Mouse (Mus musculus) midbrain, embryonic 14.5 days (tissue): ENCODE measurements around the gene Abcf2. TPM values are rescaled to one million over a fixed set of nuclear protein-coding genes. Genes with fewer than 3 reads are reported as not detected.

ENCODE experiments used
- ATAC-seq: fragments of 200-750 bp; cut with Nextera tagmentation; 2 replicates; pipeline ENCODE4 v1.8.0; 2017; ENCODE audit warnings: moderate number of reproducible peaks, moderate library complexity; ENCODE audit not compliant: low FRiP score, low TSS enrichment
- DNase-seq: peaks from one replicate; pipeline ENCODE4 v3.0.0-alpha.2; 2015
- H3K27ac ChIP-seq: fragments of 300-500 bp; sonication (generic); replicated peaks from 2 replicates; pipeline ENCODE4 v1.5.1; 2014; ENCODE audit warnings: mild to moderate bottlenecking, low read depth, low read length, moderate library complexity
- H3K27me3 ChIP-seq: fragments of 300-500 bp; sonication (generic); 2 replicates; pipeline ENCODE4 v1.6.1; 2014; ENCODE audit warnings: low read length, control low read depth, mixed read lengths; ENCODE audit not compliant: control insufficient read depth, insufficient read depth
- H3K36me3 ChIP-seq: fragments of 300-500 bp; sonication (generic); 2 replicates; pipeline ENCODE4 v1.6.1; 2014; ENCODE audit warnings: low read length, control low read depth; ENCODE audit not compliant: control insufficient read depth, insufficient read depth
- H3K4me1 ChIP-seq: fragments of 300-500 bp; sonication (generic); 2 replicates; pipeline ENCODE4 v1.6.1; 2014; ENCODE audit warnings: mild to moderate bottlenecking, antibody characterized with exemption, low read length, control low read depth; ENCODE audit not compliant: control insufficient read depth, insufficient read depth
- H3K4me2 ChIP-seq: fragments of 300-500 bp; sonication (generic); 2 replicates; pipeline ENCODE4 v1.6.1; 2014; ENCODE audit warnings: mild to moderate bottlenecking, low read length, moderate library complexity
- H3K4me3 ChIP-seq: fragments of 300-500 bp; sonication (generic); replicated peaks from 2 replicates; pipeline ENCODE4 v1.5.1; 2014; ENCODE audit warnings: low read depth, low read length
- H3K9ac ChIP-seq: fragments of 300-500 bp; sonication (generic); replicated peaks from 2 replicates; pipeline ENCODE4 v1.6.1; 2014; ENCODE audit warnings: mild to moderate bottlenecking, low read length, moderate library complexity
- H3K9me3 ChIP-seq: fragments of 300-500 bp; sonication (generic); 2 replicates; pipeline ENCODE4 v1.6.1; 2016; ENCODE audit warnings: low read length, control low read depth, mixed read lengths; ENCODE audit not compliant: control insufficient read depth
- WGBS: fragments of 180-500 bp; shearing (Covaris S2); extraction: QIAGEN DNeasy Blood & Tissue Kit; methylation state at CpG from one replicate; pipeline ENCODE4 v1.1.7; 2014; 5-methylcytosine and 5-hydroxymethylcytosine counted together
- polyA plus RNA-seq: library from polyadenylated mRNA; unstranded; fragments of >200 nt; fragmentation: Nextera tagmentation; extraction: Ambion mirVana; gene quantifications from 2 replicates; pipeline ENCODE4 v1.2.1, GENCODE M21; 2014

Gene Abcf2
- polyA plus RNA-seq, 1 experiment from 2014 or later = 88.1 TPM

DNA sequence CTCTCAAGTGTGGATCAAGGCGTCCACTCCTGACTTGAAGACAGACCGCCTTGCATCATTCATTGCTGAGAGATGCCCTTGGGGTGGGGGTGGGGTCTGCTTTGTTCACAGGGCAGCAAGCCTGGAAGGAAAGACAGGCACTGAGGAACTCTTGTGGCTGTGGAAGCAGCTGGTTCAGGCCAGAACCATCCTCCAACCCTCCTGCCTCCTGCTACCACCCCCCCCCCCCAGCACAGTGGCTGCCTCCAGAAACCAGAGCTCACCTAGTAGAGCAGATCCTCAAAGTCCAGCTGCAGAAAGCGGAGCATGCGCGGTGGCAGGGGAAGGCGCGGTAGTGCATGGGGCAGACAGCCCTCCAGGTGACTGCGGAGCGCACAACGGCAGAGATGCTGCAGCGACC is 43.9 kb downstream of the Abcf2 start:
- H3K9ac ChIP-seq = no peak overlapping the region
- H3K36me3 ChIP-seq = no peaks in the 10 kb centered on the region
- H3K27me3 ChIP-seq = peaks cover 11% of the 10 kb centered on the region
- ATAC-seq = no peak
- WGBS = 47% methylated on average over 11 of the region's 11 CpGs
- no peak overlapping the region for H3K4me2 ChIP-seq
- H3K27ac ChIP-seq = no peak overlapping the region
- H3K4me1 ChIP-seq = no peaks in the 10 kb centered on the region
- H3K4me3 ChIP-seq = no peak overlapping the region
- H3K9me3 ChIP-seq = no peaks in the 10 kb centered on the region
- no peak for DNase-seq

DNA sequence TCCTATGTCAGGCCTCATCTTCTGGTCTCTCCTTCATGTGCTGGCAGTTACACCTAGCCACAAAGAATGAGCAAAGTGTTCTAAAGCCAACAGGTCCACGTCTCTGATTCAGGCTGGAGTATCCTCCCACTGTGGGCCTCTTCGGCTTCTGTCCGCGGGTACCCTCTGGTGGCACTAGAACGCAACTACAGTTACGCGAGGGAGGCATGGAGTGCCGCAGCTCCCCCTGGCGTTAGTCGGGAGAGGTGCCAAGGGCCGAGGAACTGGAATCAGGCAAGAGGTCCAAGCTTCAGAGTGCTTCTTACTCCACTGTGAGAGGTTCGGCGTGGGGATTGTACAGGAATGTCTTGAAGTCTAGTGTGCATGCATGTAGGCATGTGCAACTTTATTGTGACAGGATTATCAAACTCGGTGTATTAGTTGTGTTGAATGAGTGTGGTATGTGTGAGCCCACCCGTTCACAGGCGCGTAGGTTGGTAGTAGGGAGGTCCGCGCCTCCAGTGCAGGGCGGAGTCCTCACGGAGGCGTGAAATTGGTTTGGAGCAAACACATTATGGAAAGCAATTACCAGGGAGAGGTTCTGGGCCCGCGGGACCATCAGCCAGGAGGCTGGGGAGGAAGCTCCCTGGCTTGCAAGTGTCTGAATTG is 47.1 kb downstream of the Abcf2 start:
- DNase-seq = peak; percentile 94
- 22% methylated on average over 24 of the region's 24 CpGs for WGBS
- Histone ChIP-seq H3K36me3 (no peaks in the 10 kb centered on the region), H3K27ac (no peak overlapping the region), H3K4me2 (no peak overlapping the region), H3K27me3 (peaks cover 40% of the 10 kb centered on the region), H3K4me1 (peaks cover 11% of the 10 kb centered on the region; the same call in 1 of the 2 replicates), H3K9ac (no peak overlapping the region), H3K9me3 (no peaks in the 10 kb centered on the region), H3K4me3 (no peak overlapping the region)
- peak; percentile 57 for ATAC-seq

DNA sequence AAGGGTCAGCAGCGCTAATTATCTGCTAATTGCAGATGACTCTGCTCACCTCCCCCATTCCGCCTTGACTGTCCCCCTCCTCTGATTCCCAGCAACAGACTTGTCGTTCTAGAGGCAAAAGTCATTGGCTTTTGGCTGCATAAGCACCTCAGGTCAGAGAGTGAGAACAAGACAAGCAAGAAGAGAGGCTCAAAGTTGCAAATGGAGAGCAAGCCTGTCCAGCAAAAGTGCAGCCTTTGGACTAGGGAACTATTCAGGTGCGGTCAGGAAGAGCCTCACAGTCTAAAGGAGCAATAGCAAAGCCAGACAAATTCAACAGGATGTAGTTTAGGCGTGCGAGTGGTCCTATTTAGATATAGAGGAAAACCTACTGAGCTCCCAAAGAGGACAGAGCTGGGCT is 49.5 kb downstream of the Abcf2 start:
- Histone ChIP-seq H3K4me3 (no peak overlapping the region), H3K4me2 (no peak overlapping the region), H3K4me1 (peaks cover 11% of the 10 kb centered on the region; the same call in 1 of the 2 replicates), H3K36me3 (no peaks in the 10 kb centered on the region), H3K9me3 (no peaks in the 10 kb centered on the region), H3K27ac (no peak overlapping the region), H3K27me3 (peaks cover 63% of the 10 kb centered on the region), H3K9ac (no peak overlapping the region)
- ATAC-seq (no peak), DNase-seq (no peak)
- 14% methylated on average over 6 of the region's 6 CpGs for WGBS

DNA sequence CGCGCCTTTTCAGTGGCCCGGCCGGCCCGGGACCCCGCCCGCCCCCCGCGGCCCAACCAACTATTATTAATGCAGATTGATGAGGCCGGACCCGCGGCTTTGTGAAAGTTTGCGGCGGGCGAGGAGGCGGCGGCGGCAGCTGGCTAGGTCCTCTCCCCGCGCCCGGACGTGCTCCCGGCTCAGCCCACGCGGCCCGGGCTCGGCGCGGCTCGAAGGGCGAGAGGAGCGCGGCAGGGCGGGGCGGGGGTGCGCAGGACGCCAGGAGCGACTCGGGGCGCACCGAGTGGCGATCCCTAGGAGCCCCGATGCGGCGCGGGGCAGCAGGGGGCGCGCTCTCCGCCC is 50.4 kb downstream of the Abcf2 start, which contains the start of gene Gbx1:
Gene Gbx1 (minus strand): TSS at position 314 of the 342 bp plus-strand sequence.
- Histone ChIP-seq H3K4me2 (peak within 1 kb of the TSS; percentile 90), H3K27ac (no peak within 1 kb of the TSS), H3K36me3 (no peaks in the 10 kb centered on the region), H3K9me3 (no peaks in the 10 kb centered on the region), H3K4me3 (peak within 1 kb of the TSS; percentile 42), H3K4me1 (peaks cover 11% of the 10 kb centered on the region; the same call in 1 of the 2 replicates), H3K27me3 (peaks cover 71% of the 10 kb centered on the region), H3K9ac (peak within 1 kb of the TSS; percentile 45)
- WGBS = 1% methylated on average over 49 of the region's 49 CpGs
- ATAC-seq (no peak), DNase-seq (peak; percentile 51)

DNA sequence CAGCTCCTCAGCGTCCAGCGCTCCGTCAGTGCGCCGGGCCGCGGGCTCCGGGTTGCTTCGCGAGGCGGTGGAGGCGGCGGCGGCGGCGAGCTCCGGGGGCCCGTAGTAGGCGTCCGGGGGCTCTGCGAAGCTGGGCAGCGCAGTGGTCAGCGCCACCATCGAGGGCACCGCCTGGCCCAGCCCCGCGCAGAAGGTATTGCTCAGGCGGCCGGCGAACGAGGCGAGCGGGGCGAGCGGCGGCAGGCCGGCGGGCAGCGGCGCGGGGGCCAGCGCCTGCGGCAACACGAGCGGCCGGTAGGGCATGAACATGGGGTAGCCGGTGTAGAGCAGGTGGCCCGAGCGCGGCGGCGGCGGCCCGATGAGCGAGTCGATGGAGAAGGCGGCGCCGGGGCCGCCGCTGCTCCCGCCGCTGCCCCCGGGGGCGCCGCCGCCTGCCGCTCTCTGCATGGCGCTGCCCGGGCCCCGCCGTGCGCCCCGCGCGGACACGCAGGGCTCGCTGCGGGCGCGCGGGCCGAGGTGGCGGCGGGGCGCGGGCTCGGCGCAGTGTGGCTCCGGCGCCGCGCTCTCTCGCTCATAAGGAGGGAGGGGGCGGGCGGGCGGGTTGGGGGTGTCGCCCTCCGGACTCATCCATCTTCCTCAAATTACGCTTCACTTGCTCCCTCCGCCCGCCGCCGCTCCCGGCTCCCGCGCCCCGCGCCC is 50.9 kb downstream of the Abcf2 start:
- Histone ChIP-seq H3K4me1 (peaks cover 11% of the 10 kb centered on the region; the same call in 1 of the 2 replicates), H3K27ac (no peak overlapping the region), H3K36me3 (no peaks in the 10 kb centered on the region), H3K4me3 (peak overlapping the region; percentile 42), H3K9me3 (no peaks in the 10 kb centered on the region), H3K27me3 (peaks cover 72% of the 10 kb centered on the region), H3K4me2 (peak overlapping the region; percentile 90), H3K9ac (peak overlapping the region; percentile 45)
- peak; percentile 53 for DNase-seq
- under 1% methylated on average over 83 of the region's 109 CpGs for WGBS
- no peak for ATAC-seq

DNA sequence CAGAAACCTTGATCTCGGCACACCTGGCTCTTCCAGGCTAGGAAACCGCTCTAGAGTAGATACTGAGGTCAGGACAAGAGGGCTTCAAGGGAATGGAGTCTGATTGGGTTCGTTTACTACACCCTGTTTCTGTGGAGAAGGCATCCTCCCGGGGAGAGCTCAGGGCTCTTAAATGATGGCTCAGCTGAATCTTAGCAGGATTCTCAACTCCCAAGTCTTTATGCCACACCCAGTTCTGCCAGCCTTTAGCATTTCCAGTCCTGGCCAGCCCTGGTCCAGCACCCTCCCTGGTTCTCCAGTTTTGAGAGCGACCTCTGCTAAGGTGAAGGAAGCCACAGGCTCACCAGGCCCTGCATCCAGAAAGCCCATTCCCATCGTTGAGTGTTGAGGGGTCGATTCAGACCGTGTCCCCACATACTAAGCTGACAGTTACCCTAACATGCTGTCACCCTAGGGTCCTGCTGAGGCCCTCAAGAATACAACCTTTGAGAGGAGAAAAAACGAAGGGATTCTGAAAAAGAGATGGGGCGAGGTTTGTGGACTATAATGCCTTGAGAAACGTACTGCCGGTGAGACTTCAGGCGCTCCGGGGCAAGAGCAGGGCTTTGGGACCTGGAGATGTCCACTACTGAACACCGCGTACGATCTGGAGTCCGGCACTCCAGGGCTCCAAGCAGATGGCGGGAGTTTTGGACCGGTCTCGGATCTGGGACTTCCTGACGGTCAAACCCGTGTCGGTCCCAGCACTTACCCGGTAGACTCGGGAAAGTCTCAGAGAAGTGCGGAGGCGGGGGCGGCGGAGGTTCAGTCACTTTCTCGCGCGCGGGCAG is 51.7 kb downstream of the Abcf2 start:
- peak overlapping the region; percentile 42 for H3K4me3 ChIP-seq
- peaks cover 11% of the 10 kb centered on the region; the same call in 1 of the 2 replicates for H3K4me1 ChIP-seq
- H3K9ac ChIP-seq = peak overlapping the region; percentile 45; the same call in 1 of the 2 replicates
- ATAC-seq (no peak), DNase-seq (no peak)
- no peaks in the 10 kb centered on the region for H3K9me3 ChIP-seq
- H3K36me3 ChIP-seq = no peaks in the 10 kb centered on the region
- H3K4me2 ChIP-seq = peak overlapping the region; percentile 90
- no peak overlapping the region for H3K27ac ChIP-seq
- peaks cover 72% of the 10 kb centered on the region for H3K27me3 ChIP-seq
- WGBS = 4% methylated on average over 34 of the region's 34 CpGs

DNA sequence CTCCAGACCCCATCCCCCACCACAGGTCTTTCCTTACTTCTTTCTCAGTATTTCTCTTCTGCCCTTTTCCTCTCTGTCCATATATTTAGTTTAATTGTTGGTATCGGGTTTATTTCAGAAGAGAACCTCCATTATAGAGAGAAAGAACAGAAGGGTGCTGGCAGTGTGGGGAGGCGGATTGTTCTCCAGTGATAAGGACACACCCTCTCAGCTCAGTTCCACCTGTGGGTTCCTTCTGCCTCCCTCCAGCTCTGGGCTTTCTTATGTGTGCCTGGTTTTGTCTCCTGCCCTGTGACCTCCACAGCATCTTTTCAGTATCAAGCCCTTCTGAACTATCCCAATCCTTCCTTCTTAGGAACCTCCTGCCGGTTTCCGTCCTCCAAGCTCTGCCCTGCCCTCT is 52.7 kb downstream of the Abcf2 start:
- ATAC-seq (no peak), DNase-seq (no peak)
- no peak overlapping the region for H3K9ac ChIP-seq
- no peaks in the 10 kb centered on the region for H3K36me3 ChIP-seq
- H3K4me2 ChIP-seq = no peak overlapping the region
- WGBS = 20% methylated on average over 4 of the region's 4 CpGs
- H3K27ac ChIP-seq = no peak overlapping the region
- H3K9me3 ChIP-seq = no peaks in the 10 kb centered on the region
- H3K4me3 ChIP-seq = no peak overlapping the region
- H3K4me1 ChIP-seq = peaks cover 11% of the 10 kb centered on the region; the same call in 1 of the 2 replicates
- peaks cover 72% of the 10 kb centered on the region for H3K27me3 ChIP-seq

DNA sequence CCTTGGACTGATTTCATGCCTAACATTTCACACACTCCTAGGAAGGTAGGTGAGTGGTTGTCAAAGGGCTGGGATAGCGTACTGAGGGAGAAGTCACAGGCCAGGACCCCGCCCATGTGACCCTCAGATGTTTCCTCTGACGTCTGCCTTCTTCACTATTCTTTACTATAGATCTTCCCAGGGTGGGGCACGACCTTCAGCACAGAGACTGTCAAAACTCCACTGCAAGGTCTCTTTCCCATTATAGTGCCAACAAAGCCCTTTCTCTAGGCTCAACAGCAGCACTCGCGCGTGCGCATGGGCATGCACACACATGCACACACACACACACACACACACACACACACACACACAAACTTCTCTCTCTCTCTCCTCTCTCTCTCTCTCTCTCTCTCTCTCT is 53.5 kb downstream of the Abcf2 start:
- 40% methylated on average over 8 of the region's 8 CpGs for WGBS
- H3K36me3 ChIP-seq = no peaks in the 10 kb centered on the region
- ATAC-seq (no peak), DNase-seq (no peak)
- no peak overlapping the region for H3K9ac ChIP-seq
- peaks cover 64% of the 10 kb centered on the region for H3K27me3 ChIP-seq
- H3K4me2 ChIP-seq = no peak overlapping the region
- no peak overlapping the region for H3K4me3 ChIP-seq
- no peaks in the 10 kb centered on the region for H3K9me3 ChIP-seq
- peaks cover 11% of the 10 kb centered on the region; the same call in 1 of the 2 replicates for H3K4me1 ChIP-seq
- H3K27ac ChIP-seq = no peak overlapping the region
